Mouse (Mus musculus): Measurements from ENCODE around the gene Erich3.
A peak's percentile ranks its signal among the peaks of the same experiment; 100 is the strongest.

The Erich3 gene

GRCm38 (mm10) chr3:154682570-154682969 is 18.9 kb downstream of the Erich3 start:
- DNase-seq (ENCODE audit: low spot score) = no peak

- DNase-seq (ENCODE audit: low spot score) = no peak
Observed at GRCm38 (mm10) chr3:154683667-154684066, 20.0 kb downstream of the Erich3 start.

- DNase-seq (ENCODE audit: low spot score) = no peak
Observed at GRCm38 (mm10) chr3:154690260-154690659, 26.6 kb downstream of the Erich3 start.

- peak; percentile 41 for DNase-seq (ENCODE audit: low spot score)
Observed at GRCm38 (mm10) chr3:154691897-154692571, 28.4 kb downstream of the Erich3 start.

GRCm38 (mm10) chr3:154692572-154692922 is 28.9 kb downstream of the Erich3 start:
- DNase-seq (ENCODE audit: low spot score) = no peak

- DNase-seq (ENCODE audit: low spot score) = no peak
Observed at GRCm38 (mm10) chr3:154693902-154694301, 30.2 kb downstream of the Erich3 start.

- no peak for DNase-seq (ENCODE audit: low spot score)
Observed at GRCm38 (mm10) chr3:154696611-154697010, 33.0 kb downstream of the Erich3 start.

- DNase-seq (ENCODE audit: low spot score) = no peak
Observed at GRCm38 (mm10) chr3:154698907-154699306, 35.2 kb downstream of the Erich3 start.

- DNase-seq (ENCODE audit: low spot score) = no peak
Observed at GRCm38 (mm10) chr3:154700296-154700695, 36.6 kb downstream of the Erich3 start.

GRCm38 (mm10) chr3:154700735-154701134 is 37.1 kb downstream of the Erich3 start:
- DNase-seq (ENCODE audit: low spot score) = no peak

- DNase-seq (ENCODE audit: low spot score) = no peak
Observed at GRCm38 (mm10) chr3:154704755-154705154, 41.1 kb downstream of the Erich3 start.

GRCm38 (mm10) chr3:154708150-154708549 is 44.5 kb downstream of the Erich3 start:
- DNase-seq (ENCODE audit: low spot score) = no peak

GRCm38 (mm10) chr3:154723198-154723597 is 59.5 kb downstream of the Erich3 start:
- DNase-seq (ENCODE audit: low spot score) = no peak

- no peak for DNase-seq (ENCODE audit: low spot score)
Observed at GRCm38 (mm10) chr3:154731431-154731830, 67.8 kb downstream of the Erich3 start.

GRCm38 (mm10) chr3:154741496-154741895 is 77.8 kb downstream of the Erich3 start:
- DNase-seq (ENCODE audit: low spot score) = no peak

- DNase-seq (ENCODE audit: low spot score) = no peak
Observed at GRCm38 (mm10) chr3:154742927-154743326, 79.3 kb downstream of the Erich3 start.

- no peak for DNase-seq (ENCODE audit: low spot score)
Observed at GRCm38 (mm10) chr3:154744317-154744716, 80.7 kb downstream of the Erich3 start.

- no peak for DNase-seq (ENCODE audit: low spot score)
Observed at GRCm38 (mm10) chr3:154754505-154754904, 90.8 kb downstream of the Erich3 start.

- DNase-seq (ENCODE audit: low spot score) = no peak
Observed at GRCm38 (mm10) chr3:154755225-154755624, 91.6 kb downstream of the Erich3 start.

GRCm38 (mm10) chr3:154758089-154758488 is 94.4 kb downstream of the Erich3 start:
- no peak for DNase-seq (ENCODE audit: low spot score)

- DNase-seq (ENCODE audit: low spot score) = no peak
Observed at GRCm38 (mm10) chr3:154761108-154761507, 97.4 kb downstream of the Erich3 start.

- no peak for DNase-seq (ENCODE audit: low spot score)
Observed at GRCm38 (mm10) chr3:154763374-154763773, 99.7 kb downstream of the Erich3 start.

GRCm38 (mm10) chr3:154764115-154764514 is 100.5 kb downstream of the Erich3 start:
- DNase-seq (ENCODE audit: low spot score) = no peak

GRCm38 (mm10) chr3:154766321-154766720 is 102.7 kb downstream of the Erich3 start:
- no peak for DNase-seq (ENCODE audit: low spot score)

All from ovary, postnatal 14 days (tissue).